Mouse (Mus musculus): Measurements from ENCODE around the gene Wbp11.

Wbp11 gene

DNA sequence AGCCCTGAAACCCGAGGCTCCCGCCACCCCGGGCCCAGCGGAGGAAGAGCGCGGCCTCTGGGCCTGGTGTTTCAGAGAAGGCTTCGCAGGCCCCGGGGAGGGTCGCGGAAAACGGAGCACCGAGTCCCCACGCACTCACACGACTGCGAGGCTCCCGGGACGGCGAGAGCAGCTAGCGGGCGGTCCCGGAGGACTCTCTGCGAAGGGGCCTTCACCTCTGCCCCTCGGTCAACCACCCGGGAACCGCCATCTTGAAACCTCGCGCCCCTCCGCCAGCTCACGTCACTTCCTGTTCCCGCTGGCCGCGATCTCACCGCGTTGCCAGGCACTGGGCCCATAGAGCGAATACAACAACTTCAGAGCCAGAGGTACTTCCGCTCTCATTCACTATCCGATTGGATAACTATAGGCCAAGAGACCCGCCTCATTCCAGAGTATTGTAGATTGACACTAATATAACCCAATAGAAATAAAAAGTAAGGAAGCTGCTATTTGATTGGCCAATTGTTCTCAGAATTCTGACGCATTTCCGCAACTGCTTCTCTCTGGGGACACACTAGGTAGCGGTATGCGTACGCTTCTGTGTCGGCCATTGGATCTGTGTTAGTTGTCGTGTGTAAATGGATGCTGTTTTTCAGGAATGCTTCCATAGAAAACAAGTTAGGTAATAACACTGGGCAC lies at the start of gene Wbp11:
Gene Wbp11, minus strand, starts transcription at position 353 of the 681 bp plus-strand sequence.
- DNase-seq: peak; percentile 97

DNA sequence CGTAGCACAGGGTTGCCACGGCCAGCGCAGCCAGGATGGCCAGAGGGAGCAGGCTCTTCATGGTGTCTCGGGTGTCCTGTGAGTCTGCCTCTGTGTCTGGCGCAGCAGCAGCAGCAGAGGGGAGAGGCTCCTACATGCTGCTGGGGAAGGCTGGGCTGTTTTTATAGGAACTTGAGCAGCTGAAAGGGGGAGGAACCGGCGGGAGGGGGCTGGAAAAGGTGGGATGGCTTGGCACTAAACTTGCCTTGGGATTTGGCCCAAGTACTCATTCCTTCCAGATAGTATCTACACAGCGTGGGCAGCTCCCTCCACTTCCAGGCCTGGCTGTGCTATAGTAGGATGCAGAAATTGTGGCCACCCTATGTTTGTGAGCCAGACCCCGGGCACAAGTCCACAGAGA lies 47.6 kb upstream of the Wbp11 start, which contains the start of gene Mgp:
Gene Mgp, minus strand, starts transcription at position 154 of the 400 bp plus-strand sequence.
- peak; percentile 53 for DNase-seq

DNA sequence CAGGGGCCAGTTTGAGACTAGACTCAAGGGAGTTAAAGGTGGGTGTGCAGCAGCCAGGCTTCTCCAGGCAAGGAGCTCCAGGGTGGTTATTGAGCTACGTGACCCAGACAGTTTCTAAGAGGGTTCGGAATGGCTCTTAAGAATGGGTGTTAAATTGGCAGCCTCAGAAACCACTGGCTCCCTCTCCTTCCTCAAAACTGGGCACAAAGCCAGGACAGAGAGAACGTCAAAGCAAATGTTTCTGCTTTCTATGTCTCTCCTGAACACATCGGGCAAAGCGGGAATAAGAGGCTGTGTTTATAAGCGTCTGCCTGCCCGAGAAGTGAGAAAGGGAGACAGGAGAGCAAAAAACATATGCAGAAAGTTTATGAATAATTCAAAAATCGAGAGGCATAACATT lies 46.6 kb upstream of the Wbp11 start:
- DNase-seq: peak; percentile 22

DNA sequence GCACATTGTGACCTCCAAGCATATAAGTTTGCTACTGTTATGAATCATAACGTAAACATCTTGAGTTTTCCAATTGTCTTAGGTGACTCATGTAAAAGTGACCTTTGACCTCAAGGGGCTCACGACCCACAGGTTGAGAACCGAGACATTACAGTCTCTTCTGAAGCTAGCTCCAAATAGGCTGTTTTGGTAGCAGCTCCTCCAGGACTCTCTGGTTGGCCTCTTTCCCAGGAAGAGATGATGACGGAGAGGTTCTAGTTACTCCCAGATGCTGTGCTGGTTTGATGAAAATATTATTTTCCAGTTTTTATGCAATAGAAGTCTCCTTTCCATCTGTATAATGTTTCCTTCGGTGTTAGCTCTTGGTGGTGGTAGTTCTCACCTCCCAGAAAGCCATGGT lies 40.9 kb upstream of the Wbp11 start:
- no peak for DNase-seq

DNA sequence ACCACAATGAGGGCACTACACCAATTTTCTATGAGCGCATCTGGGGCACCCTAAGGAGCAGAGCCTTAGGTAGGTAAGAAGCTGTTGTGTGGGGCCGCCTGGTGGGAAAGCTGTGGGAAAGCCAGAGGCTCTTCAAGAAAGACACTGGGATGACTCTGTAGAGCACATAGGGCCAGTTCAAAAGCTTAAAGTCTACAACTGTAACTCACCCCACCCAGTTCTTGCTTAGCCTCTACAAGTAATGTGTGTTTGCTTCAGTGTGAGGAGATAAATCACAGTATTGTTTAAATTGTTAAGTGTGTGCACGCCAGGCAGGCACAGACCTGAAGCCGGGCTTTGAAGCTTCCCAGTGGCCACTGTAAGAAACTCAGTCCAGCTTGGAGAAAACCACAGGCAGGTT lies 38.1 kb upstream of the Wbp11 start:
- DNase-seq: no peak

DNA sequence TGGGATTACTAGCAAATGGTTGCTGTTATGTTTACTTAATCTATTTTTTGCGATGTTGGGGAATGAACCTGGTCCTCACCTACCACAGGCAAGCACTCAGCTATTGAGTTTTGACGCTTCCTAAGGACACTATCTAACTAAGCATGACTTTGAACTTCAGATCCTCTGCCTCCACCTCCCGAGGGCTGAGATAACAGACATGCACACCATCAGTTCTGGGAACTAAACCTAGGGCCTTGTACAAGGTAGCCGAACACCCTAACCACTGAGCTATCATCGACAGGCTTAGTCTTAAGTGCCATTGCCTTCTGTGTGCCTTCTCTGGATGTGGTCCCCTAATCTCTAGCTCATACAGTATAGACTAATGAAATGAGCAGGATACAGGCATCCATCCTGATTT lies 37.3 kb upstream of the Wbp11 start:
- DNase-seq: no peak

DNA sequence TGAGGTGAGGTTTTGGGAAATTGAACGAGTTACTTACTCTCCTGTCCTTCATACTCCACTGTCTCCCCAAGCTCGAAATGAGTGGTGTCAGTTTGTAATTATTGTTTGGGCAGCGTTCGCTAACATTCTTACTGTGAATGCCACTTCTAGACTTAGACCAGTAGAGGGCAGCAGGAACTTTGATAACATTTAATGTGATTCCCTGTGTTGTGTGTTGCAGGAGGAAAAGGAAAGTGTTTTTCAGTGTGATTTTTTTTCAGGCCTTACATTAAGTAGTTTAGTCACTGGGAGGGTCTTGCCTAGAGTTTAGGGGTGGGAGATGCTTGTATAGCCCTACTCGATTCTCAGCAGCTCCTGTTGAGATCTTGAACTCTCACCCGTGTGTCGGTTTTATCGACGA lies 33.0 kb upstream of the Wbp11 start:
- no peak for DNase-seq

DNA sequence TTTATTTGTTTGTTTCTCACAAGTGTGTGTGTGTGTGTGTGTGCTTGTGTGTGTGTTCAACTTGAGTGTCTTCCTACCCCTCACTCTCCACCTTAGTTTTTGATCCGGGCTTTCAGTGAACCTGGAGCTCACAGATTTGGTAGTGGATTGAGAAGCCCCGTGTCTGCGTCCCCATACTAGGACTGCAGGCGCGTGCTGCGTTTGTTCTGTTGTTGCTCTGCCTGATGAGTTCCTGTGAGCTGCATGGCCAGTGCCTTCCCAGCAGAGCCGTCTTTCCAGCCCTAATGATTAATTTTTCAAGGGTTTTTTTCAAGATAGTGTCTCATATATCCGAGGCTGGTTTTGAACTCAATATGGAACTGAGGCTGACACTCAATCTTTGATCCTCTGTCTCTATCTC lies 30.4 kb upstream of the Wbp11 start:
- DNase-seq: no peak

DNA sequence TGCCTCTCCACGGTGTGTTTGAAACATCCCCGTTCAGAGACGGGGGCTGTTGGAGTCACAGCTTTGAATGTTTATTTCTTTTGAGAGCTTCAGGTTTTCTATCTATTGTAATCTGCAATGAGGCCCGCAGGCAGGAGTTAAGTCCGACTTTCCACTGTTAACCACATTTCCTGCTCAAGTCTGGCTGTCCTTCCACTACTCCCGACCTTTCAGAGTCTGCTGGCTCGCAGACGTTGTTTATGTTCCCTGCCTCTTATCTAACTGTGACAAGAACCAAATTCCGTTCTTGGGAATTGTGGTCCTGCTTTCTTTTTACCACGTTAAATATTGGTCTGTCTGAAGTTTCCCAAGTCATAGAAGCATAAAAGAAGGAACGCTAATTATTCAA lies 29.8 kb upstream of the Wbp11 start:
- no peak for DNase-seq

DNA sequence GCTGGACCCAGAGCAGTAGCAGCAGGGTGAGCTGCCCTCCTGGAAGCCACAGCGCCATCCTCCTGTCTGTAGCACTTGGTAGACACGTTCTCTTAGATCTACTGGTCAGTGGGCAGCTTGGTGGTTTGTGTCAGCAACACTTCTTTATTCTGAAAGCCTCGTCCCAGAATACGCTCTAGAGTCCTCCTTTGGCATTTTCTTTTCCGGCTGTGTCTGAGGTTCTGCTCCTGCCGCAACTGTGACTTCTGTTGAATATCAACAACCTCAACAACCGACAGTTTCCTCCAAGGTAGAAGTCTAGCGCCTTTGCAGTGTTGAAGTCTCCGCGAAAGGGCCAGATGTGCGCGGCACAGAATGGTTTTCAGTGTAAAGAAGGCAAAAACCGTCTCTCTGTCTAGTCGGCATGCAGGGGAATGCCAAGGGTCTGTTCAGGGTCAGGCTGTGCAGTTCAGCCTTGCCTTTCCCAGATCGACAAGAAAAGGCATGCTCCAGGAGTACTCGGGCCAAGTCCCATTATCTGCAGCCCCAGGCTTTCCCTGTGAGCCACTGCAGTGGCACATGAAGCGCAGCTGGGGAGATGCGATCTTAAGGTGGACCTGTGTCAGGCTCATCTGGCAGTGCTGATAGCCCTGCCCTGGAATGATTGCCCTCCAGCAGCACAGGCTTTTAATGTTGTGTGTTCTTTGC lies 29.3 kb upstream of the Wbp11 start, which contains the start of gene Art4:
Gene Art4, minus strand, starts transcription at position 548 of the 687 bp plus-strand sequence.
- no peak for DNase-seq

DNA sequence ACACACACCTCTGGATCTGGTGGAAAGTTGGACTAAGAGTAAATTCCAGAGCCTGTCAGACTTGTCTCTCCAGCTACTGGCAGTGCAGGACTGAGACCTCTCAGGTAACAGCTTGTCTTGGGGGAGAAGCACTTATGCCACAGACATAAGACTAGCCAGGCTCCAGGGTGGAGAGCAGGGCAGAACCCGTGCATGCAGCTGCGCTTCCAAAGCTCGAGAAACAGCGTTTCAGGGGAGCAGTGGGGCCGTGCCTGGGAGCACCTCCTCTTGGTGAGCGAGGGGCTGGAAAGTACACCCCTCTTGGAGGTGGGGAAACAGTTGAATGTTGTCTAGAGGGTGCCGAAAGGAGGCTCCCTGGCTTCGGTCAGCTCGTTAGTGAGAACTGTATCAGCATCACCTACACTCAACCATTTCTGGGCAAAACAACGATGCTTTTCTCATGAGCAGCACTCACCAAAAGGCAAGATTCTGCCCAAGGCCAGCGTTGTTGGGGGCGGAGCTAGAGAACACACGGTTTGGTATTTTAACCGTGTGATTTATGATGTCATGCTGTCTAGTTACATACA lies 28.1 kb upstream of the Wbp11 start:
- DNase-seq: no peak

DNA sequence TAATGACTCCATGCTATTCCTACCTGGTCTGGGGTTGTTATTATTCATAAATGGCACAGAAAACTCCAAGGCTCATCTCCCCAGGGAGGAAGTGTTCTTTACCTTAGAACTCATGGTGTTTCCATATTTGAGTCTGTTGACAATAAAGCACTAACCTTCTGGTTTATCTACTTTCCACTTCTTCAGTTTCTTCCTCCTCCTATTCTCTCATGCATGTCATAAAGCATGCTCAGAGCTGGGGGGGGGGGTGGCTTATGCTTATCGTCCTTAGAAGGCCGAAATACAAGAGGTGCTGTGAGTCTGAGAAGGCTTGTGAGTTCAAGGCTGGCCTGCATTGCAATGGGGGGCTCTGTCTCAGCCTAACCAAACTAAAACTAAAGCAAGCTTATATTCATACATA lies 27.1 kb upstream of the Wbp11 start:
- DNase-seq: no peak

DNA sequence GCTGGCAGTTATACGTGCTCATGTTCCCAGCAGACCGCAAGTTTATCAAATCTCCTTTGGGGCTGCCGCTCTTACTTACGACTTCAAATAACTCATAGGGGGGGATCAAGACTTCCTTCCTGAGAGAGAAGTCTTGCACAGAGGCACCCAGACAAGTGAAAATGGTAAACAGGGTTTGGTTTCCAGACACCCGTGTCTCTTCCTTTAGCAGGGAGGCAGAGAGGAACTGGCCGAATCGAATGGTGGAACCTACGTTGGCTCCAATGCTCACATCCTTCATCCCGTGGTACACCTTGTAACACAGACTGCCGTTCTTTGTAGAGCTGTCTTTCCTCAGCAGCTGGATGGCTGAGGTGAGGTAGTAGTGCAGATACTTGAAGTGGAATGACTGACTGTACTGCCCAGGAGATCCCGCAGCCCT lies 26.3 kb upstream of the Wbp11 start:
- DNase-seq: no peak

DNA sequence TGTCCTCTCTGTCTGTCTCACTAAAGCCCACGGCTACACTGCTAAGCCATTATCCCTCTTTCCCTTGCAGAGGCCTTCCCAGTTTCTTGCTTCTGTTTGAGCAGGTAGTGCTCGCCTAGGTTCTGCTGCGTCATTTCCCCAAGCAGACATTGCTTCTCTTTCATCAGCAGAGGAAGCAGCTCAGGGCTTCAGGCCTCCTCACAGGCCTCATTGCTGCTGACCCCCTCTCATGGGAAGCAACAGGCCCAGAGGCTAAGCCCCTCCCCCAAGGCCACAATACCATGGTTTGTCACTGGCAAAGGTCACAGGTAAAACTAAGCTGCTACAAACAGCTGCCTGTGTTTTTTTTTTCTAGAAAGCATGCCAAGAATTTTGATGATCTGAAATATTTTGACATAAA lies 24.7 kb upstream of the Wbp11 start:
- no peak for DNase-seq

DNA sequence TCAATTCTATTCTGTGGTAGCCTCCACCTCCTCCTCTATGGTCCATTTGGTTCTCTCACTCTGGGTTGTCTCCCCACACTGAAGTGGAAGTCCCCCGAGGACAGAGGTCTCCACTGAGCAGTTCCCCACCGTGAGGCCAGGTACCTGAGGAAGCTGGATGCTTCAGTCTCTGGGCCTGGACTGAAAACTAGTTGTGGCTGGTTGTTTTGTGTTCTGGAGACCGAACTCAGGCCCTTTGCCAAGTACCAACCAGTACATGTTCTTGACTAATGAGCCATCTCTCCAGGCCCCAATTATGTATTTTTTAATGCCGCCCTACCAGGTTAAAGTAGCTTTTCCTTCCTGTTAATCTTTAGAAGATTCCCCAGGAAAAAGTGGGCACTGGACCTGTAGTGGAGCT lies 24.3 kb upstream of the Wbp11 start:
- no peak for DNase-seq

DNA sequence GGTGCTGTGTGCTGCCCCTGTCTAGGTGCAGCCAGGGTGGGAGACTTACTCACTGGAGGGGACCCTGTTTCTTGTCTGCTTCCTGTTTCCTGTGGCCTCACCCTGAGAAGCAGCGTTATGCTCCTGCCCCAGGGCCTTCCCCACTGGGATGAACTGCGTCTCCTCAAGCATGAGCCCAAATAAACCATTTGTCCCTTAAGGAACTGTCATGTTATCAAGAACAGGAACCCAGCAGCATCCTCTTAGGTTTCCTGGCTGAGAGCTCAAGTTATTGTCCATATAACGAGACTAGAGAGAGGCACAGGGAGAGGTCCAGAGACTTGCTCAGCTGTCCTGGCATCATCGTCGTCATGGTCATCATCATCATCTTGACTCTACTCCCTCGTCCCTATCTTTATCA lies 22.2 kb upstream of the Wbp11 start:
- no peak for DNase-seq

DNA sequence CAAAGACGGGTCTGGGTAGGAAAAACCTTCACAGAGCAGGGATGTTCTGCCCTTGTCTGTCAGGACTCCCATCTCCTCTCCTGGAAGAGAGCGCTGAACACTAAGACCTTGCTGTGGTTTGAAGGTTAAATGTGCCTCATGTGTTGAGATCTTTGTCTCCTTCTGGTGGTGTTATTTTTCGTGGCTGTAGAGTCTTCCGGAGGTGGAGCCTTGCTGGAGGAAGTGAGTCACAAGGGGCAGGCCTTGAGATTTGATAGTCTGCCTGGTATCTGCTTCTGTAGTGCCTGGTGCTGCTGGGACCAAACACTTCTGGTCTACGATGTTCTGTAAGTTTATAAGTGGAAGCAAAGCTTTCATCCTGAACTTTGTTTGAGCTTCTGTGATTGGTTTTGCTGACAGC lies 20.9 kb upstream of the Wbp11 start:
- DNase-seq: no peak

DNA sequence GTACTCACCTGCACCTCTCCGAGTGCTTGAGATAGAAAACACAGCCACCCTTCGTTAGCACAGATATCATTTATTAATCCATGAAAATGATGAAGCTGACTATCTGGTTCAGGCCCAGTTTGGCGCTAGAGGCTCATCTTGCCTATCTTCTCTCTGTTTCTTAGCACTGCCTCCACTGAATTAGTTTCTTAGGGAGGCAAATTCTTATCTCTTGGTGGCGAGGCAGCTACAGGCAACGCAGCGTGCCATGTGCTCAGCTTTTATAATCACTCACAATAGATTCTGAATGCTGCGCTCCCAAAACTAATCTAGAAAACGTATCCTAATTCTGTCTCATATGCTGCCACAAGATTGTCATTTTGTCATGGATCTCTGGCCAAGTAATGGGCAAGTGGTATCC lies 20.4 kb upstream of the Wbp11 start:
- no peak for DNase-seq

DNA sequence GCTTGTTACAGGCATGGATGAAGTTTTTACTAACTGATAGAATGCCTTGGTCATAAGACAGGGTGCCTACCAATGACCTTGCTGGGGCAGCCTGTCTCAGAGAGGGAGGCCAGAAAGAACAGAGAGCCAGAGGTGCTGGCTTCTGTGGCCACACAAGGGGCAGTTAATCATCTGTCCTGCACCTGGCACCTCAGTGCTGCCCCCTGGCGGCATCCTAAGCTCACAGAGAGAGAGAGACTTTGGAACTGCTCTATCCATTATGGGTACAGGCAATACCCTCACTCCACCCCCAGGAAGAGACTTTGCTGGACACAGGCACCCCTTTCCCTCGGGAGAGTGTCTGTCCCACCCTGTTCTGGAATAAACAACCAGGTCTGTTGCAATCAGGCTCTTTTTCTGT lies 19.8 kb upstream of the Wbp11 start:
- DNase-seq: no peak

DNA sequence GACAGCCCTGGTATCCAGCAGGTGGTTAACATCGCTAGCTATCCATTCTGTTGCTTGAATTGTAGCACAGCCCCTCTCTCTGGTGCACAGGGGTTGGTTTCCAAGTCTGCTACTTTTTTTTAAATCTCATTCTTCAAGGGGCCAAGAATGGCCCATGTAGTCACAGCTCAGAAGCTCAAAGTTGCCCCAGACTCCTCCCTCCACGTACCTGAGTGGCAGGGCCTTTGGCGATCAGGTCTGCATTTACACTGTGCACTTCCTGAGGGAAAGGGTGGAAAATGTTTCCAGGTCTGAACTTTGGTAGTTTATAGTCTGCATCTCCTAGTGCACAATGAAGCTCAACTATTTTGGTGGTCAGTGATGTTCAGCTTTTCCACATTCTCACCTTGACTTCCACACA lies 19.2 kb upstream of the Wbp11 start:
- no peak for DNase-seq

DNA sequence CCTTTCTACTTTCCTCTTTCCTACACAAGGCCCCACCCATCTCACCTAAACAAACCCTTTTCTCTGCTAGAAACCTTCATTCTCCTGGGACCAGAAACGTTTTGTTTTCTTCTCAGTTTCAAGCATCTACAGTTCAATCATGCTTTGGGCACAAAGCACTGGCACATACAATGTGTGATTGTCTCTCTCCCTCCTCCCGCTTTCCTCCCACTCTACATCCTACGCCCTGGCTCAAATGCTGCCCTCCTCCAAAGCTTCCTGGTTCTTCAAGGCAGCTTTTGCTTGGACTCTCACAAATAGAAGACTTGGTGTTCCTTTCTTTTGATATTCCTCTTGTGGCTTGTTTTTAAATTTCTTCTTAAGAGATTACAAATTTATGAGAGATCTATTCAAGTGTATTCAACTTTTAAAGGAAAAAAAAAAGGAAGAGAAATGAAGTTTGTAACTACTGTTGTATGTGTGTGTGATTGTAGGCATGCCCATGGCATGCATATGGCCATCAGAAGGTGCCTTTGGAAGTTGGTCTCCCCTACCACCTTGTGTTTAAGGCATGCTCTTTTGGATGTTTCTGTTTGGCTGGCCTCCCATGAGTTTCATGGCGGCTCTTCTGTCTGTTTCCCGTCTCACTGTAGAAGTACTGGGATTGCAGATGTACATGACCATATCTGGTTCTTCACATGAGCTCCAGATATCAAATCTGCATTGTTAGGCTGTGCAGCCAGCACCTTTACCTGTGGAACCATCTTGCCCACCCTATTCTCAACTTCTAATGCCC lies 17.9 kb upstream of the Wbp11 start:
- DNase-seq: no peak

DNA sequence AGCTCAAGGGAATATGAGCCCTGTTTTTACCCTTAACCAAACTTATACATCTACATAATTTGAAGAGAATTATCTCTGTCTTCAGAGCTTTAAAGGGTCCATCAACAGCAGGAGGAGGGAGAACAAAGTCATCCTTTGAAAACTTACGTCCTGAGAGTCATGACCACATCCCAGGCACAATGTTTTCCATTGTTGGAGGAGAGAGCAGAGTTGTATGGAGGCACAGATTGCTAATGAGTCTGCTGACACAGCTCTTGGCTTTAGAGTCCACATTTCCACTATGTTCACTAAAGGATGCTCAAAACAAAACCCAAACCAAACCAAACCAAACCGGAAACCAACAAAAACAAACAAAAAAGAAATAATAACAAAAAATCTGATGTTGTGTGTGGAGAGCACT lies 16.9 kb upstream of the Wbp11 start:
- no peak for DNase-seq

DNA sequence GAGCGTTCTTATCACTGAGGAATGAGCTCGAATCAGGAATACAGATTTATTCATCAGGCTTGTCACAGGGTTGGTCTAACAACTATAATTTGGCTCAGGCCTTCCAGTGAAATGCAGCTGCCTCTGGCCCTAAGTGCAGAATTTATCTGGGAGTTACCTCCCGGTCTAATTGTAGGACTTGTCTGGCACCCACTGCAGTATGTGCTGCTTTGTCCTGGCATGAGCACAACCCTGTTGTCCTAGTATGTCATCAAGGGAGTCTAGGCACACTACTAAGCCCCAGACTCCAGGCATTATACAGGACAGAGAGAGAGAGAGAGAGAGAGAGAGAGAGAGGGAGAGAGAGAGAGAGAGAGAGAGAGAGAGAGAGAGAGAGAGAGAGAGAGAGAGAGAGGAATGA lies 9.3 kb upstream of the Wbp11 start:
- no peak for DNase-seq

DNA sequence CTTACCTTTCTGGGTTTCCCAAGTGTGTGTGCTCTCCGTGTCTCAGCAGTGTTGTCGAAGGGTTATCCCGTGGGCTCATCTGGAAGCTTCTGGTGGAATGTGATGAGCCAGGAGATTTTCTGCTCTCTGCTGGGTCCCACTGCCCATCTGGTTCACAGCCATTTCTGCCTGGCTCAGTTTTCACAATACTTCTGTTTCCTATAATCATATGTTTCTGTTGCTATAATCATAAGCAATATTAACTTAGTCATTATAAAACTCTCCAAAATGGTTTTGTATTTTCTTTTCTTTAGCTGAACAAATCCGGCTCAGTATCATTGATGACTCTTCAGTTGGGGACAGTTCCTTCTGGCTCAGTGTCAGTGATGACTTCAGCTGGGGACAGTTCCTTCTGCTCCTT lies 7.3 kb upstream of the Wbp11 start, which contains the start of gene Smco3:
Gene Smco3, minus strand, starts transcription at position 101 of the 400 bp plus-strand sequence.
- DNase-seq: no peak
